Mouse (Mus musculus) stomach, embryonic 15.5 days (tissue): ENCODE results near the gene Zbed4. TPM values are rescaled to one million over a fixed set of nuclear protein-coding genes. Genes with fewer than 3 reads are reported as not detected.

Experiments used
- ATAC-seq: fragments of 200-750 bp; cut with Nextera tagmentation; 2 replicates; pipeline ENCODE4 v1.8.0; 2017; ENCODE audit warnings: low read depth, moderate number of reproducible peaks, moderate TSS enrichment; ENCODE audit not compliant: insufficient read depth, low FRiP score
- H3K27ac ChIP-seq: fragments of 300-500 bp; sonication (generic); 2 replicates; pipeline ENCODE4 v1.5.1; 2015; ENCODE audit warnings: mild to moderate bottlenecking, inconsistent platforms
- H3K27me3 ChIP-seq: fragments of 300-500 bp; sonication (generic); replicated peaks from 2 replicates; pipeline ENCODE4 v1.6.1; 2015; ENCODE audit warnings: inconsistent platforms
- H3K36me3 ChIP-seq: fragments of 300-500 bp; sonication (generic); 2 replicates; pipeline ENCODE4 v1.6.1; 2015; ENCODE audit warnings: inconsistent platforms
- H3K4me1 ChIP-seq: fragments of 300-500 bp; sonication (generic); 2 replicates; pipeline ENCODE4 v1.6.1; 2015; ENCODE audit warnings: inconsistent platforms
- H3K4me2 ChIP-seq: fragments of 300-500 bp; sonication (generic); 2 replicates; pipeline ENCODE4 v1.6.1; 2015; ENCODE audit warnings: mild to moderate bottlenecking, inconsistent platforms
- H3K4me3 ChIP-seq: fragments of 300-500 bp; sonication (generic); replicated peaks from 2 replicates; pipeline ENCODE4 v1.5.1; 2015; ENCODE audit warnings: inconsistent platforms
- H3K9ac ChIP-seq: fragments of 300-500 bp; sonication (generic); 2 replicates; pipeline ENCODE4 v1.6.1; 2015; ENCODE audit warnings: inconsistent platforms
- H3K9me3 ChIP-seq: fragments of 300-500 bp; sonication (generic); 2 replicates; pipeline ENCODE4 v1.6.1; 2016; ENCODE audit warnings: inconsistent platforms
- WGBS: fragments of 180-500 bp; shearing (Covaris S2); methylation state at CpG from one replicate; pipeline ENCODE4 v1.1.7; 2015; 5-methylcytosine and 5-hydroxymethylcytosine counted together
- polyA plus RNA-seq: library from polyadenylated mRNA; unstranded; fragments of >200 nt; fragmentation: Nextera tagmentation; extraction: Ambion mirVana; gene quantifications from 2 replicates; pipeline ENCODE4 v1.2.1, GENCODE M21; 2015

The Zbed4 gene
- polyA plus RNA-seq, 1 experiment from 2014 or later: 13.6 TPM

- no peaks in the 10 kb centered on the region for H3K9me3 ChIP-seq
- WGBS: 80% methylated on average over 5 of the region's 5 CpGs
- peaks cover 3% of the 10 kb centered on the region; the same call in 1 of the 2 replicates for H3K4me1 ChIP-seq
- no peak overlapping the region for H3K4me2 ChIP-seq
- no peaks in the 10 kb centered on the region for H3K27me3 ChIP-seq
- H3K9ac ChIP-seq: no peak overlapping the region
- no peak overlapping the region for H3K4me3 ChIP-seq
- no peak for ATAC-seq
- H3K36me3 ChIP-seq: no peaks in the 10 kb centered on the region
- no peak overlapping the region for H3K27ac ChIP-seq
These were observed 79.2 kb downstream of the Zbed4 start for GRCm38 (mm10) chr15:88830696-88831095.

- ATAC-seq: no peak
- H3K36me3 ChIP-seq: no peaks in the 10 kb centered on the region
- H3K27ac ChIP-seq: no peak overlapping the region
- no peak overlapping the region for H3K9ac ChIP-seq
- H3K9me3 ChIP-seq: no peaks in the 10 kb centered on the region
- peaks cover 7% of the 10 kb centered on the region; the same call in 1 of the 2 replicates for H3K4me1 ChIP-seq
- H3K4me2 ChIP-seq: no peak overlapping the region
- H3K27me3 ChIP-seq: no peaks in the 10 kb centered on the region
- H3K4me3 ChIP-seq: no peak overlapping the region
- 58% methylated on average over 5 of the region's 5 CpGs for WGBS
These were observed 80.0 kb downstream of the Zbed4 start for GRCm38 (mm10) chr15:88831482-88831881.

GRCm38 (mm10) chr15:88832536-88832935 is 81.1 kb downstream of the Zbed4 start:
- no peaks in the 10 kb centered on the region for H3K9me3 ChIP-seq
- no peak overlapping the region for H3K27ac ChIP-seq
- H3K4me3 ChIP-seq: no peak overlapping the region
- no peak overlapping the region for H3K4me2 ChIP-seq
- H3K36me3 ChIP-seq: no peaks in the 10 kb centered on the region
- peaks cover 15% of the 10 kb centered on the region for H3K4me1 ChIP-seq
- ATAC-seq: no peak
- 67% methylated on average over 9 of the region's 9 CpGs for WGBS
- no peak overlapping the region for H3K9ac ChIP-seq
- H3K27me3 ChIP-seq: no peaks in the 10 kb centered on the region

Other genes with a start within 250 kb of the Zbed4 start
- not detected in 2 replicates for gene Zdhhc25, start 151.4 kb upstream of the Zbed4 start, polyA plus RNA-seq
- 17.8 and 19.9 TPM in 2 replicates for gene Brd1, start 17.4 kb upstream of the Zbed4 start, polyA plus RNA-seq
- 11.6 and 13.4 TPM in 2 replicates for gene Alg12, start 67.7 kb downstream of the Zbed4 start, polyA plus RNA-seq
- 124 and 125 TPM in 2 replicates for gene Creld2, start 68.0 kb downstream of the Zbed4 start, polyA plus RNA-seq
- gene Pim3, start 110.5 kb downstream of the Zbed4 start, polyA plus RNA-seq: 68.7 and 74.8 TPM in 2 replicates
- not detected in 2 replicates for gene Ttll8, start 202.8 kb downstream of the Zbed4 start, polyA plus RNA-seq
- 0.09 TPM in 1 of 2 replicates, not detected in the other for gene Mlc1, start 227.3 kb downstream of the Zbed4 start, polyA plus RNA-seq
- gene Mov10l1, start 231.2 kb downstream of the Zbed4 start, polyA plus RNA-seq: 0.08 TPM in 1 of 2 replicates, not detected in the other